Mouse (Mus musculus): ENCODE data around the gene Zmym6.
"Not testable (repeated sequence)": the region's sequence is repeated elsewhere in the genome, so short reads cannot be mapped to it uniquely, and the experiment has no call there.

Zmym6 gene

GRCm38 (mm10) chr4:127076875-127077548 lies at the start of gene Zmym6:
TSS of gene Zmym6 (plus strand) at chr4:127077383.
- DNase-seq (ENCODE audit: low spot score), result peak; percentile 88

- DNase-seq (ENCODE audit: low spot score), result no peak
These were observed 40.0 kb upstream of the Zmym6 start for GRCm38 (mm10) chr4:127037158-127037557.

GRCm38 (mm10) chr4:127037908-127038827 lies 39.0 kb upstream of the Zmym6 start:
- no peak for DNase-seq (ENCODE audit: low spot score)

- no peak for DNase-seq (ENCODE audit: low spot score)
These were observed 38.3 kb upstream of the Zmym6 start for GRCm38 (mm10) chr4:127038828-127039349.

- DNase-seq (ENCODE audit: low spot score), result no peak
These were observed 37.2 kb upstream of the Zmym6 start for GRCm38 (mm10) chr4:127039871-127040483.

GRCm38 (mm10) chr4:127043540-127043939 lies 33.6 kb upstream of the Zmym6 start:
- no peak for DNase-seq (ENCODE audit: low spot score)

GRCm38 (mm10) chr4:127051121-127051520 lies 26.1 kb upstream of the Zmym6 start:
- no peak for DNase-seq (ENCODE audit: low spot score)

GRCm38 (mm10) chr4:127053071-127053470 lies 24.1 kb upstream of the Zmym6 start:
- DNase-seq (ENCODE audit: low spot score), result no peak

GRCm38 (mm10) chr4:127054522-127055198 lies 22.5 kb upstream of the Zmym6 start:
- no peak for DNase-seq (ENCODE audit: low spot score)

- DNase-seq (ENCODE audit: low spot score), result peak; percentile 86
These were observed 16.4 kb upstream of the Zmym6 start, which contains the start of gene Zmym1 for GRCm38 (mm10) chr4:127060585-127061290. TSS of gene Zmym1 (minus strand) at chr4:127061152.

- DNase-seq (ENCODE audit: low spot score), result no peak
These were observed 13.1 kb upstream of the Zmym6 start for GRCm38 (mm10) chr4:127064051-127064450.

GRCm38 (mm10) chr4:127074915-127075314 lies 2.3 kb upstream of the Zmym6 start:
- DNase-seq (ENCODE audit: low spot score), result no peak

GRCm38 (mm10) chr4:127080806-127081205 lies 3.6 kb downstream of the Zmym6 start:
- DNase-seq (ENCODE audit: low spot score), result no peak

- DNase-seq (ENCODE audit: low spot score), result no peak
These were observed 5.9 kb downstream of the Zmym6 start for GRCm38 (mm10) chr4:127083131-127083530.

- DNase-seq (ENCODE audit: low spot score), result no peak
These were observed 8.6 kb downstream of the Zmym6 start for GRCm38 (mm10) chr4:127085761-127086160.

- no peak for DNase-seq (ENCODE audit: low spot score)
These were observed 14.0 kb downstream of the Zmym6 start for GRCm38 (mm10) chr4:127091188-127091587.

- no peak for DNase-seq (ENCODE audit: low spot score)
These were observed 17.9 kb downstream of the Zmym6 start for GRCm38 (mm10) chr4:127095090-127095489.

- DNase-seq (ENCODE audit: low spot score), result not testable (repeated sequence)
These were observed 22.4 kb downstream of the Zmym6 start for GRCm38 (mm10) chr4:127099552-127099951.

- DNase-seq (ENCODE audit: low spot score), result no peak
These were observed 30.4 kb downstream of the Zmym6 start for GRCm38 (mm10) chr4:127107566-127107965.

GRCm38 (mm10) chr4:127110570-127110969 lies 33.4 kb downstream of the Zmym6 start:
- DNase-seq (ENCODE audit: low spot score), result no peak

- no peak for DNase-seq (ENCODE audit: low spot score)
These were observed 46.2 kb downstream of the Zmym6 start, which contains the start of gene Tmem35b for GRCm38 (mm10) chr4:127123391-127123790. TSS of gene Tmem35b (plus strand) at chr4:127123691.
